Mouse (Mus musculus) heart, postnatal 0 days (tissue): ENCODE measurements at regions not wholly inside any gene's neighbourhood (a gene's known extent, or its start where the extent isn't known, plus 50 kb on each side); places are given as distances from the start of the nearest gene placed in this dataset.

Source experiments
- CTCF ChIP-seq: IDR thresholded peaks from 2 replicates; pipeline ENCODE4 v1.5.1; 2016; ENCODE audit warnings: antibody characterized with exemption, control low read depth, low read depth
- EP300 ChIP-seq: IDR thresholded peaks from 2 replicates; pipeline ENCODE4 v1.6.1; 2016; ENCODE audit warnings: antibody characterized with exemption, low read depth

DNA sequence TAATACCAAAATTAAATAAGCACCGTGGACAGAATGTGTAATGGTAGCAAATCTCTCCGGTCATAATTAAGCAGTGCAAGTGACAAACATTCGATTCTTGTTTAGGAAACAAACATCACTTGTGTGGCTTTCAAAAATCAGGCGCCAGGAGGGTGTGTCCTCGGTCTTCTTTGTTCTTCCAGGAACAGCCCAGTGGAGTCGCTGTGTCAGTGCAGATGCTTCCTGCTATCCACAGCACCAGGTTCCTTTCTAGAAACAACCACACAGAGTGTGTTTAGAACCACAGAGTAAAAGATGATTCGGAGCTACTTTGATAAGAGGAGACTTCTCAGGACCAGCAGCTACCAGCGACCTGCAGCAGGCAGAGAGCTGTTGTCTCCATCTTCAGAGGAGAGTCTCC, 273.3 kb upstream of the N4bp1 start:
- no peak for TF ChIP-seq CTCF
- no peak for TF ChIP-seq EP300
